Mouse (Mus musculus) ES-E14 (cell line): ENCODE results near the gene Wbp2nl. TPM values are rescaled to one million over a fixed set of nuclear protein-coding genes. Genes with fewer than 3 reads are reported as not detected.

ENCODE experiments used
- DNase-seq: peaks from one replicate; pipeline ENCODE4 v3.0.0-alpha.2; 2013; ENCODE audit warnings: low read depth, low spot score
- H3K27ac ChIP-seq: 2 replicates; pipeline ENCODE4 v1.5.1; 2012; ENCODE audit warnings: low read depth, mild to moderate bottlenecking, low read length, moderate library complexity, mixed read lengths; ENCODE audit not compliant: poor library complexity, insufficient read depth, severe bottlenecking
- H3K36me3 ChIP-seq: 2 replicates; pipeline ENCODE4 v1.6.1; 2012; ENCODE audit warnings: mild to moderate bottlenecking, low read length, moderate library complexity, mixed read lengths; ENCODE audit not compliant: control insufficient read depth, poor library complexity, insufficient read depth, severe bottlenecking
- H3K4me1 ChIP-seq, 2 experiments: fragments of 150-350 bp in 1 of 2; sonication (generic) in 1 of 2; 2 replicates each; pipeline ENCODE4 v1.6.1; 2012; ENCODE audit warnings: low read length in 2 of 2, mild to moderate bottlenecking in 1 of 2, mixed read lengths in 1 of 2; ENCODE audit not compliant: control insufficient read depth in 2 of 2, insufficient read depth in 2 of 2, poor library complexity in 1 of 2
- H3K4me3 ChIP-seq, 2 experiments: fragments of 150-350 bp in 1 of 2; sonication (generic) in 1 of 2; 2 replicates each; pipeline ENCODE4 v1.5.1; 2012; ENCODE audit warnings: low read length in 2 of 2, low read depth in 1 of 2, mild to moderate bottlenecking in 1 of 2, mixed read lengths in 1 of 2; ENCODE audit not compliant: insufficient read depth in 1 of 2, poor library complexity in 1 of 2, severe bottlenecking in 1 of 2
- H3K9ac ChIP-seq: 2 replicates; pipeline ENCODE4 v1.6.1; 2012; ENCODE audit warnings: low read depth, mild to moderate bottlenecking, low read length, mixed read lengths; ENCODE audit not compliant: poor library complexity, insufficient read depth, severe bottlenecking
- H3K9me3 ChIP-seq: fragments of 150-350 bp; sonication (generic); 2 replicates; pipeline ENCODE4 v1.6.1; 2012; ENCODE audit warnings: low read depth, mild to moderate bottlenecking, low read length; ENCODE audit not compliant: control insufficient read depth, insufficient read depth
- CHD2 ChIP-seq: IDR thresholded peaks from 2 replicates; pipeline ENCODE4 v1.6.1; 2014; ENCODE audit warnings: mild to moderate bottlenecking, low read depth, low read length, inconsistent platforms
- HCFC1 ChIP-seq: IDR thresholded peaks from 2 replicates; pipeline ENCODE4 v1.6.1; 2012; ENCODE audit warnings: low read length, inconsistent platforms, borderline replicate concordance; ENCODE audit not compliant: insufficient read depth
- MAFK ChIP-seq: IDR thresholded peaks from 2 replicates; pipeline ENCODE4 v1.6.1; 2014; ENCODE audit warnings: mild to moderate bottlenecking, low read depth, low read length, inconsistent platforms; ENCODE audit not compliant: insufficient read depth
- ZC3H11A ChIP-seq: IDR thresholded peaks from 2 replicates; pipeline ENCODE4 v1.6.1; 2012; ENCODE audit warnings: low read depth, mild to moderate bottlenecking, inconsistent platforms, low read length, borderline replicate concordance
- ZNF384 ChIP-seq: IDR thresholded peaks from 2 replicates; pipeline ENCODE4 v1.6.1; 2012; ENCODE audit warnings: low read depth, low read length, inconsistent platforms
- in situ Hi-C, 2 experiments: fragments of 600-800 bp; cut with MboI; formaldehyde crosslinking; loops; one replicate each; pipeline ENCODE4 v1.15.1; 2025; ENCODE audit warnings: low sequenced_read_pairs in 2 of 2, inconsistent platforms in 1 of 2; ENCODE audit not compliant: unreplicated experiment in 2 of 2
- total RNA-seq: library from RNA; depleted of rRNA; stranded (reverse); fragments of 300-350 nt; gene quantifications from 2 replicates; pipeline ENCODE4 v1.2.3, GENCODE M21; 2012

Gene Wbp2nl
- total RNA-seq, 1 experiment, result 2.1 TPM

DNA sequence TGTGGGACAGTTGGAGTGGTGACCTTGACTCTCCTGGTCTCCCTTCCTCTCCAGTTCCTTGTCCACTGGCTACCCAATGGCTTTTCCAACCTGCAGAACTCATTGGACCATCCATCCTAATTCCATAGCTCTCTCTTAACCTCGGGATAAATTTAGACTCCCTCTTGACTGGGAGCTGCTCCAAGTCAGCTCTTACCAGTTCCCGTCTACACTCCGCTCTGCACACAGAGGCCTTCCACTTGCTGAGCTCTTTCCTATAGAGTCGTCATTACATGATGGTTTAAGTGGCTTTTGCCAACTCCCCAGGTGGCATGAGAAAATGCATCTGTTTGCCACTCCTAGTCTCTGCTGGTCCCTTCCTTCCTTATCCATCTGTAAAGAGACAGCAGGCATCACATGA, 18.1 kb upstream of the Wbp2nl start:
- Histone ChIP-seq H3K9ac (no peak overlapping the region), H3K4me1 (0 out of 4 replicates have a peak, but pooled peaks cover 0 to 2% of the 10 kb centered on the region in 2 experiments), H3K4me3 (no peak overlapping the region), H3K27ac (no peak overlapping the region), H3K36me3 (no peaks in the 10 kb centered on the region), H3K9me3 (no peaks in the 10 kb centered on the region)
- in situ Hi-C loops, result loop anchor here in 1 of 2 experiments (25.0 kb wide), 1 partner anchor 782 kb away; no protein-coding TSS in a partner anchor
- no peak for DNase-seq
- TF ChIP-seq ZNF384 (no peak), MAFK (no peak), ZC3H11A (no peak), HCFC1 (no peak), CHD2 (no peak)

DNA sequence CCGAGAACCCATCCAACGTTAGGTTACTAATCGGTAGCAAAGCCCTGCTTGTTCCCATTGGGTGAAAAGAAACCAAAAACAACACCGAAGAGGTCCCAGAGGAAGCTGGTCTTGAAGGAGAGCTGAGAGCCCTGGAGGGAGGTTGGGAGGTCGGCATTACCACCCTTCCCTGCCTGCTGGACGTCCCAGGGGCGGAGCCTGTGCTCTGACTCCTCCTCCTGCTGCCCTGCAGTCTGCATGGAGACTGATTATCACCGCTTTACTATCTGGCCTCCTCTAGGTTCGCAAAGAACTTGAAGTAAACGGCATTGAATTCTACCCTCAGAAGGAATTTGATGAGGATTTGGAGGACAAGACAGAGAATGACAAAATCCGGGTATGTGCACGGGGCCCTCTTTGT, 12.6 kb upstream of the Wbp2nl start:
- H3K36me3 ChIP-seq, result peaks cover 2% of the 10 kb centered on the region; the same call in 1 of the 2 replicates
- H3K9ac ChIP-seq, result no peak overlapping the region
- no peak for DNase-seq
- H3K27ac ChIP-seq, result no peak overlapping the region
- H3K4me3 ChIP-seq, result no peak overlapping the region
- H3K9me3 ChIP-seq, result no peaks in the 10 kb centered on the region
- H3K4me1 ChIP-seq, result no peaks in the 10 kb centered on the region
- TF ChIP-seq HCFC1 (no peak), CHD2 (no peak), ZNF384 (no peak), MAFK (no peak), ZC3H11A (no peak)
- in situ Hi-C loops, result loop anchor here in 1 of 2 experiments (25.0 kb wide), 1 partner anchor 776 kb away; no protein-coding TSS in a partner anchor

DNA sequence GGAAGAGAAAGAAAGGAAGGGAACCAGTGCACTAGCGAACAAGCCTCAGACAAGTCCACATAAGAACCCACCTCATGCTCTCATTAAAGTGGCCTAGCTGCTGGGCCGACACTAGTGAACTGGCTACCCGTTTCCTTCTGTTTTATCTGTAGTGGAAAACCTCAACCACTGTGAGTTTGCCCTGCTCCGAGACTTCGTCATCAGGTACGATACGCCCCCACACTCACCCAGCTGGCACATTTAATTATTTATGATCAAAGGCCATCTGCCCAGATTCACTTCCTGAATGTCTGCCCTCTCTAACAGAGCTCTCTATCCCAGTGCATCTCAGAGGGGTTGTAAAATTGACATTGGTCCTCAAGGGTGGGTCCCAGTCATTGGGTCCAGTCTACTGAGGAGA, 8.5 kb upstream of the Wbp2nl start:
- in situ Hi-C loops, result loop anchor here in 1 of 2 experiments (25.0 kb wide), 1 partner anchor 772 kb away; no protein-coding TSS in a partner anchor
- no peak overlapping the region for H3K27ac ChIP-seq
- H3K4me3 ChIP-seq, result no peak overlapping the region
- no peak for DNase-seq
- H3K4me1 ChIP-seq, result peaks cover 0 to 8% of the 10 kb centered on the region in 2 experiments; a peak in 2 of 4 replicates
- no peak overlapping the region for H3K9ac ChIP-seq
- no peak for TF ChIP-seq CHD2
- no peak for TF ChIP-seq MAFK
- TF ChIP-seq ZC3H11A, result no peak
- TF ChIP-seq HCFC1, result no peak
- TF ChIP-seq ZNF384, result no peak
- no peaks in the 10 kb centered on the region for H3K9me3 ChIP-seq
- H3K36me3 ChIP-seq, result peaks cover 2% of the 10 kb centered on the region; the same call in 1 of the 2 replicates

DNA sequence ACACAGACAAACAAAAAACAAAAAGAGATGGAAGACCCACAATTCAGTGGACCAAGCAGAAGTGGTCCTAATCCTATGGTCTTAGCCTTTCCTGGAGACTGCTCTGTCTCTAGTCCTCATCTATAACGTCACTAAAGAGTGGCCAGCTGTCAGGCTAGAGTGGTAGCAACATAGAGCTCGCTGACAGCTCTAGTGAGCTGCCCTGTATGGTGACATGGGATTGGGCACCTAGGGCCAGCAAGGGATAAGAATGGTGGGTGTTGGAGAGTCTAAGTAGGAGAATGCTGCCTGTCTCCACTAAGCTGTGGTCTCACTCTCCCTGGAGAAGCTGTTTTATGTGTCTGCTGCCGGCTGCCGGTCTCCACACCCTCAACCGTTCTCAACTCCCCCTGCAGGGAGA, 5.9 kb upstream of the Wbp2nl start:
- no peak overlapping the region for H3K27ac ChIP-seq
- no peak for DNase-seq
- H3K4me3 ChIP-seq, result no peak overlapping the region
- in situ Hi-C loops, result loop anchor here in 1 of 2 experiments (25.0 kb wide), 1 partner anchor 769 kb away; no protein-coding TSS in a partner anchor
- peaks cover 2% of the 10 kb centered on the region; the same call in 1 of the 2 replicates for H3K36me3 ChIP-seq
- no peak for TF ChIP-seq HCFC1
- no peak for TF ChIP-seq ZC3H11A
- TF ChIP-seq ZNF384, result no peak
- TF ChIP-seq CHD2, result no peak
- no peak for TF ChIP-seq MAFK
- H3K9ac ChIP-seq, result no peak overlapping the region
- peaks cover 0 to 8% of the 10 kb centered on the region in 2 experiments; a peak in 2 of 4 replicates for H3K4me1 ChIP-seq
- no peaks in the 10 kb centered on the region for H3K9me3 ChIP-seq

DNA sequence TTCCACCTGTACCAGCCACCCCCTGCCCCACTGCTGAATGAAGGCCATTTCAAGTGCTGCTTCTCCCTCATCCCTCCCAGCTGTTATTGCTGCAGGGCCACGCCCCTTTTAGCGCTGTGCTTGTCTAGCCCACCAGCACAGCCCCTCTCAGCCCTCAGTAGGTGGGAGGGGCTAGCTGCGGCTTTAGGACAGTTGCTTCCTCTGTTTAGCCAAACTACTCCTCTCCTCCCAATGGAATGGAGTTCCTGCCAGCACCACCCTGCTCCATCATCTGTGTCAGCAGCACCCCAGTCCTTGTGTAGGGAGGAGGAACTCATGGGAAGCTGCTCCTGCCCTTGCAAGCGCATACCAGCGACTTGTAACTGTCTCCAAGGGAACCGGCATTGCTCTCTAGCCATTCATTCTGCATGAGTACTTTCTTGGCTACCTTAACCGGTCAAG, 5.5 kb upstream of the Wbp2nl start:
- Histone ChIP-seq H3K9ac (no peak overlapping the region), H3K4me3 (no peak overlapping the region), H3K27ac (no peak overlapping the region), H3K36me3 (peaks cover 2% of the 10 kb centered on the region; the same call in 1 of the 2 replicates), H3K9me3 (no peaks in the 10 kb centered on the region), H3K4me1 (peaks cover 0 to 8% of the 10 kb centered on the region in 2 experiments; a peak in 2 of 4 replicates)
- DNase-seq, result no peak
- TF ChIP-seq MAFK, result no peak
- no peak for TF ChIP-seq ZNF384
- no peak for TF ChIP-seq ZC3H11A
- TF ChIP-seq CHD2, result no peak
- TF ChIP-seq HCFC1, result no peak
- in situ Hi-C loops, result loop anchor here in 1 of 2 experiments (25.0 kb wide), 1 partner anchor 769 kb away; no protein-coding TSS in a partner anchor
